Mouse (Mus musculus): Measurements from ENCODE around the gene Fam193b.

DNA sequence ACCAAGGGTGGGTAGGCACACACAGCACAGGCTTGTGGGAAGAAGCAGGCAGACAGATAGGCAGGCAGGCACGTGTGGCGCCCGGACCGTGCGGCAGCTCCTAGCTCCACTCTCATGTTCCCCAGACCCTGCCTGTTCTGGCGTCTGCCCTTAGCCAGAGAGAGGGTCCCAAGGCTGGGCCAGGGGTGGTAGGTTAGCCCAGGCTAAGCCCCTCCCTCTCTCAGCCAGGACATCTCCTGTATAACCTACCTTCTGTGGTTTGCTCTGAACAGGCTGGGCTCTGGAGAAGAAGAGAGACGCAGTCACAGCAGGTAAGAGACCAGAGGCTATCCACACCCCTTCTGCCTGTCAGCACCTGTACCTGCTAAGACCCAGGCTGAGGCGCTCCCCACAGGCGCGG is 62.4 kb downstream of the Fam193b start:
- TF ChIP-seq CTCF (IDR thresholded peaks at IDR 0.05; ENCODE audit: low read depth) = no peak
- no peak for TF ChIP-seq EP300 (IDR thresholded peaks at IDR 0.05; ENCODE audit: low read depth)
